Mouse (Mus musculus): ENCODE data around the gene Napepld.
"Not testable (repeated sequence)": the region's sequence is repeated elsewhere in the genome, so short reads cannot be mapped to it uniquely, and the experiment has no call there.

Gene Napepld

DNA sequence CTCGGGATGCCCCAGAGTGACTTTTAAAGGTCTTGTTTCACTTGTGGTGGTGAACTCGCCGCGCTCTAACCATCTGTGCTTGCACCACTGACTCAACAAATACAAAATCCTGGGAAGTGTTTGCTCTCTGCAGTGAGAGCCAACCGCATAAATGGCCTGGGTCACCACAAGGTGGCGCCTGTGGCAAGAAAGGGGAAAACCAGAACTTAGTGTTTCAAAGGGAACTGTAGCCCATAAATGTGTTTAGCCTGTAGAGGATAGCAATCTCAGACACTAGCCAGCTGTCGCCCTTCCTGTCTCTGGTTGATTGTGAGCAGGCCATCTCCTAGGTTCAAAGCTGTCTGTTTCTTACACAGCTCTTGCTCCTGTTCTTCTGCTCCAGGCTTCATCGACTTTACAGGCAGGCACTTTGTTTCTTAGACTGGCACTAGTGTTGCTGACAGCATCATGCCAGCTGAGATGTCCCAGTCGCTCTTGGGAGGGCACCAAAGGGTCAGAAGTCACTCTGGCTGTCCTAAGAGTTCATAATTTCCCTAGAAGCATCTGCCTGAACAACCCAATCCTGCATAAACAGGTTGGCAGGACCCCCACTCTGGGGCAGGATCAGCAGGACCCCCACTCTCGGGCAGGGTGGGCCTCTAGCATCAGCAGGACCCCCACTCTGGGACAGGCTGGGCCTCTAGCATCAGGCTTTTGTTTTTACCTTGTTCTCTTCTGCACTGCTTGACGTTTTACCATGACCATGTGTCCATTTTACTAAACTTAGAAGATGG is 42.4 kb downstream of the Napepld start:
- peak; percentile 90 for DNase-seq

DNA sequence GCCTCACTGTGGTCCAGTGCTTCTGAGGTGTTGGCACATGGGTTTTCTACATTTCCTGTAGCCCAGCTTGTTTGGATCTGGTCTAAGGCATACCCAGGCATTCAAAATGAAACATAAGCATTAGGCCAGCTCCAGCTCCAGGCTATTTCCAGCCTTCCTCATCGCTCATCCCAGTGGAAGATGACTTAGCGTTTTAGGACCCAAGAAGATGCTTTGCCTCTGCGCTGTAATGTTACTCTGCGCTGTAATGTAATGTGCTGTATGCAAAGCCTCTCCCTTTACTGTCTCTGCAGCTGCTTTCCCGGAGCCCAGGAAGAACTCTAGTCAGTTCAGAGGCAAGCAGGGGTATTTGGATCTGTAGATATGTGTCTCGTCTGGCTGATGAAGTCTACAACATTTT is 43.2 kb downstream of the Napepld start:
- DNase-seq = no peak

DNA sequence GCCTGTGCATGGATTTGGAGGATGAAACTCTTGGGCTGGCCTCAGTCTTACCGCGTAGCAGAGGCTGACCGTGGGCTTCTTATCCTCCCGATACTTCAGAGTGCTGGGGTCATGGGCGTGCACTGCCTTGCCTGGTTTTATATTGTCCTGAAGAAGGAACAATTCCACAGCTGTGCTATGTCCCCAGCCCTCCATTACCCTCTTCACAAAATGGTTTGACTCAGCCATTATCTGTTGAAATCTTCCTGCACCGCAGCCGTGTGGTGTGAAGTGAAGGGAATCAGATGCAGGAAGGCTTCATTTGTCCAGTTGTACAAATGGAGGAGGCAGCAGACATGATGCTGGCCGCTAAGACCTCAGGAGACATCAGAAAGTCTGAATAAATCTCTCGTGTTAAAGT is 44.3 kb downstream of the Napepld start:
- no peak for DNase-seq

DNA sequence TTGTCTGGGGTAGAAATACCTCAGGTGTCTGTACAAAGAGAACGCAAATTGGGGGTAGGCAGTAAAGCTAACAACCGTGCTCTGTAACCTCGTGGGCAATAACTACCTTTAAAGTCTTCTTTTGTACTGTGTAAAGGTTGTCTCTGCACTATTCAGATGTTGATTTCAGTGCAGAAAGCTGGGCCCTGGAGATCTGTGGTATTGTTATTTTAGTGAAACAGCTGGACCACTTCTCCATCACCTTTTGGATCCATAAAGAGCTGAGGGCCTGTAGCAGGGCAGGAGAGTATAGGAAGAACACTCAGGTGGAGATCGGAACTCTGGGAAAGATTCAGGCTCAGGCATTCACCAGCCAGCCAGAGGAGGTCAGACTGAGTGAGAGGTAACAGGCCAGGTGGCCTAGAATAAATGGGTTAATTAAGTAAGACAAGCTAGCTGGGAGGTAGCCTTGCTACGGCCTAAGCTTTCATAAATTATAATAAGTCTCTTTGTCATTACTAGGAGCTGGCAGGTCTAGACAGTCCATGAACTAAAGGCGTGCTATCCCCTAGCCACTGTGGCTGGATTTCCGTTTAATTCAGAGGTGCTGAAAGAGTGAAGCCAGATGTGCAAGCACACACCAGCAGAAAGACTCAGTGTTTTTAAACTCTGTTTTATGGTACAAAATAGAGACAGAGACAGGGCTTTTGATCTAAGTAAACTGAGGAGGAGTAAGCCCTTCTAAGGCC is 49.1 kb downstream of the Napepld start:
- DNase-seq = no peak

DNA sequence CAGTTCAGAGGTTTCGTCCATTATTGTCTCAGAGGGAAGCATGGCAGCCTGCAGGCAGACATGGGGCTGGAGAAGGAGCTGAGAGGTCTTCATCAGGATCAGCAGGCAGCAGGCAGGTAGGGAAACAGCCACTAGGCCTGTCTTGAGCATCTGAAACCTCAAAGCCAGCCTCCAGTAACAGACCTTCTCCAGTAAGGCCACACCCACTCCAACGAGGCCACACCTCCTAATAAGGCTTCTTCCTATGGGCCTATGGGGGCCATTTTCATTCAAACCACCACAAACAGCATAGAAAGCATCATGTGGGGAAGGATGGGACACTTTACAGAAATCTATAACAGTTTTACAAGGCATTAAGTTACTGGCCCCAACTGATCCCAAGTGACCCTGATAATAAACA is 50.5 kb downstream of the Napepld start:
- no peak for DNase-seq

DNA sequence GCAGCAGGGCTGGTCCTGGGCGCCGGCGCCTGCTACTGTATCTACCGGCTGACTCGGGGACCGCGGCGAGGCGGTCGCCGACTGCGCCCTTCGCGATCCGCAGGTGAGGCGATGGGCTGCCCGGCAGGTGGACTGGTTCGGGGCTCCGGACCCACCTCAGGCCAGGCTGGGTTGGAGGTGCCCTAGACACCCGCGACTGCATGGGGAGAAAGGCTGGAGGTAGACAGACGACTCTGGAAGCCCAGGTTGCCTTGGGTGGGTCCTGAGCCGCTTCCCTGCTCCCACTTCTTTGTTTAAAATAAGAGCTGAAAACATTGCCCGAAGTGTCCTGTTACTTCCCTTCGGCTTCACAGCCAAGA is 55.1 kb downstream of the Napepld start:
- no peak for DNase-seq

DNA sequence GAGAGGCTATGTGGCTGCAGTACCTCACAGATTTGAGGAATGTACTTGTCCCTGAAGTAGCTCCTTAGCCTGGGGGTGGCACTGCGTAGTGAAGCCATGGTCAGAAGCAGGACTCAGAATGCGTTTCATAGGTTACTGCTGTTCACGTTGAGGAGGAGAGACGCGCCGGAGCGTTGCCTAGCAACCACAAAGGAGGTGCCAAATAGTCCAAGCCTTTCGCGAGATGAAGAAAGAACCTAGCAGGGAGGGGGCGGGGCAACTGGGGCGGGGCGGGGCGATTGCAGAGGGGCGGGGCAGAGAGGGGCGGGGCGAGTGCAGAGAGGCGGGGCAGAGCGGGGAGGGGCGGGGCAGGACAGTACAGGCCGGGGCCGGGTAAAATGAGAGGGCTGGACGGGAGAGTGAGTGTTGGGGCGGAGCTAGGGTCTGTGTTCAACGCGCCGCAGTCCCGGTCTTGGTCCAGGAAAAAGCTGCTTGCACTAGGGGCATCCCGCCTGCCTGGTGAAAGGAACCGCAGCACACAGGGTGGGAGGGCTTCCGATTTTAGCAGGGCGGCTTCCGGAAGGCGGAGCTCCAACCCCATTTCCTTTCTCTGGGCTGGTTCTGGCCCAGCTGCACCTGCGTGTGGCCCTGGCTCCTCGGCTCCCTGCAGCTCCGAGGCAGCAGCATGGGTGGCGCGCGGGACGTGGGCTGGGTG is 55.6 kb downstream of the Napepld start, which contains the start of the genes Fbxl13 and Armc10:
TSS of gene Fbxl13 (minus strand) at position 196 of the 694 bp plus-strand sequence.
TSS of gene Armc10 (plus strand) at position 375 of the 694 bp plus-strand sequence.
- peak; percentile 90 for DNase-seq

DNA sequence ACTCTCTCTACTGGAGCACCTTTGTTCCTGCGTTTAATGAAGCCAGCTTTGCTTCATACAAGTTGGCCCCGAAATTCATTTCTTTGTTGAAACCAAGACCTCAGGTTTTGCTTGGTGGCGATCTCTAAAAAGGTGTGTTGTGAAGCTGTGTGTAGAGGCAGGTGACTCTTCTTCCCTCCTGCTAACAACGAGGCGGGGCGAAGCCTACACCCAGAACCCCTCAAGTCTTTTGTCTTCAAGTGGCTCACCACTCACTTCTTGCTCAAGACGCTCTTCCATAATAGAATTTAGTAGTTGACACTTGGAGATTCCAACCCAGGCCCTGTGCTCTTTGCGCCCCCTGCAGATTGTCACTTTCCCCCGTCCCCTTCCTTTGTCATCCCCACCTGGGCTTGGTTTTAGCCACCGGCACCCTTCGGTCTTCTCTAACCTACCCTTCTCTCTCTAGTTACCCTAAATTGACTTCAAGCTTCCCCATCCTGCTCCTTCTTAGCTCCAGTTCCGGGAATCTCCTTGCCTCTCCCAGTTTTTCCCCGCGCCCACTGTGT is 56.2 kb downstream of the Napepld start:
- peak; percentile 80 for DNase-seq

DNA sequence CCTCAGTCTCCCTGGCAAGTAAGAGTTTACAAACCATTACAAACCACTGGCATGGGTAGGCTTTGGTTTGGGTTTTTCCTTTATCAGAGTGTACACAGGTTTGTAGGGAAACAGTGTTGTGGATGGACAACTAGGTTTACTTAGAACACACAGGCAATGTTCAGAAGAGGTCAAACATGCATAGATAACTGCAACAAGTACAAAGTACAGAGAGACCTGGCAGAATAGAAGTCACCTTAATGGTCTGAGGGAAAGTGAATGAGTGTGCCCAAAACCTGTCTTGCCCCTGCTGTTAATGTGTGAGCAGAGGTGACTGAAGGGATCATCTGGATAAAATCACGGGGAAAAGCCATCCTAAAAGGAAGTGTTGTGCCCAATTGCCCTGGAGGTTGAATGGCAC is 57.6 kb downstream of the Napepld start:
- DNase-seq = no peak

DNA sequence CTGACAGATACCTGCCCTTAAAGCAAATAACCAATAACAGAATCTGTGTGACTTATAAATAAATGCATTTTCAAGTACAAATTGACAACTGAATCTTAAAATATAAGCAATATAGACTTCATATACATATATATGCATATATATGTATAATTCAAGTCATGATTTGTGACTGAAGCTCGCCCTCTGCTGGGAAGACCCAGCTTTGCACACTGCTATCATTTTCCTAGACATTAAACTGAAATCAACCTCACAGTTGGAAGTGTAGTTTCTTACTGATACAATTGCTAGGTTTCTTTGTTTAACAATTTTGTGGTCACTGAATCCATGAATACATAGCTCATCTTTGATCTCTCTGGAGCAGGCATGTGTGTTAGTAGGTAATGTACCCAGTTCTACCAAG is 60.2 kb downstream of the Napepld start:
- DNase-seq = peak; percentile 78

DNA sequence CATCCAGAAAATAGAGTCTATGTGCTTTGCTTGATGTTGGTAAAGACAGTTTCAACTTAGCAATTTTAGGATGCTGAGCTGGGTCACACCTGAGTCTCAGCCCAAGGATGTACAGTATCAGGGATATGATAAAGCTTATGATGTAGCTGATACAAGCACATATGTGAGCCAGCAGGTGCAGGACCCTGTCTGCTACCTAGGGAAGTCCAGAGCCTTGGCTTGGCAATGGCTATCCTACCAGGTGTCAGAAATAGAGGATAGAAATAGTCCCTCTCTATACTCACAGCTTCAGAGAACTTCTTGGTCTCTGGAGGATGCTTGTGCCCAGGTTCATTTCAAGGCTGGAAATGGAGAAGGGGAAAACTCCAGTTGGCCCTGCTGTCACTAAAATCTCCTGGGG is 75.3 kb downstream of the Napepld start:
- DNase-seq = no peak

DNA sequence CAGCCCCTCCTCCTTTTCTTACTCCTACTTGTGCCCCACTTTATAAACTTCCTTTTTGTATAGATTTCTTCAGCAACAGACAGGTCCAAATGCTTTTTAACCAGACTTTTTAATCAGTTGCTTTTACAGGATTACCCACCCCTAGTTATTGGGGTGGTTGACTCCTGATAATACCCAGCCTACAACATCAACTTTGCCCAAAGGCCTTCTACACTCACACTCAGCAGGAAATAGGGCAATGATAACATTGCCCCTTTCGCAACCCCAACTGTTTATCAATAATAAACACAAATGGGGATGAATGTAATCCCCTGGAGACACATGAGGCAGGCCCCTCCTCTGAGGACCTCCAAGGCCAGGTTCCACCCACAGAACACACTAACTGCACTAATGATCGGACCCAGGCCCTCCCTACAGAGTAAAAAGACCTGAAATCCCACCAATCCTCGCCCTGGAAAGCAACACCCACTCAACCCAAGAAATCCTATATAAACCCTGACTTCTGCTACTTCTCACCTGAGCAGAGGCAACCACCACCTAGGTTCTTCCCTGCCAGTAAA is 84.7 kb downstream of the Napepld start:
- no peak for DNase-seq

DNA sequence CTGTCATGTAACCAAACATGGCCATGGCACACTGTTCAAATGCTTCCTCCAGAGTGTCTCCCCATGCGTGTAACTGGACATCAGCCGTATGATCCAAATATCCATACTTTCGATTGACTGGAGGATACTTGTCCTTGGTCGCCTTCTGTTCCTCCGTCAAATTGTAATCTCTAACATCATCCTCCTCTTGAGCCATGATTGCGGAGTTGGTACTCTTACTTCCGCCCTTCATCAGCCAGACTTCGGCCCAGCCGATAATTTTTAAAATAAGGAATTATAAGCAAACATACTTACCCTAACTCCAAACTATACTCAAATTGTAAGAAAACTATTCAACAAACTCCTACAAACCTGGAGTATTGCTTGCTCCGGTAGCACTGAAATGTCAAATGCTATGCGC is 86.9 kb downstream of the Napepld start:
- DNase-seq = not testable (repeated sequence)

Data from thymus, postnatal 4 days (tissue).